Mouse (Mus musculus): ENCODE measurements around the gene Tgfbi.

Gene Tgfbi

DNA sequence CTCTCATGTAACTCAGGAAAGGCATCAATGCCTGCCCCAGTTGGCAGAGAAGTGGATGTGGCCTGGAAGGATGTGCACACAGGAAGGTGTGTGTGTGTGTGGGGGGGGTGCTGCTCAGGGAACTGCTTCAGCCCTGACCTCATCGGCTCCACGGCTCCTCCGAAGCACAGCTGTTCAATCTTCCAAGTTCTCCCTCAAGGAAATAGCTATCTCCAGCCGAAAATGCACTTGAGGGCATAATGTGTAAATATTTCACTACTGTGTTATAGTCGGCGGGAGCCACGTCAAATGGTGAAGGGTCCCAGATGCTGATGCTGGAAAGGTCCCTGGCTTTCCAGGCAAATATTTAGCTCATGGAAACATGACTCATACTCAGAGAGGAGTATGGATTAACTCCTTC is 25.6 kb downstream of the Tgfbi start:
- no peak for DNase-seq (ENCODE audit: low spot score)

DNA sequence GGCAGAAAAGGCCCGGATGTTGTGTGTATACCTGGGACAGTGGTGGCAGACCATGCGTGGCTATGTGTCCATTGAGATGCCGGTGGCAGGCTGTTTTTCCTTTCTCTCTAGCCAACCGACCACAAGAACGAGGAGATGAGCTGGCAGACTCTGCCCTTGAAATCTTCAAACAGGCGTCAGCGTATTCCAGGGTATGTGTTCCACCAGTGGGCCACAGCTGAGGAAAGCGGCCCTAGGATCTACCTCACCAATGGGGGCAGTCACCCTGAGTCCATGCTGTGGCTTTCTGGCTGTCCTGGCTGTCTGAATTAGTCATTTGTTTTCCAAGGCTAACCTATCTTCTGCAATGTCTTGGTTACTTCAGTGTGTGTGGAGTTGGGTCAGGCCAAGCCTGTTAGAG is 27.7 kb downstream of the Tgfbi start:
- DNase-seq (ENCODE audit: low spot score): no peak

DNA sequence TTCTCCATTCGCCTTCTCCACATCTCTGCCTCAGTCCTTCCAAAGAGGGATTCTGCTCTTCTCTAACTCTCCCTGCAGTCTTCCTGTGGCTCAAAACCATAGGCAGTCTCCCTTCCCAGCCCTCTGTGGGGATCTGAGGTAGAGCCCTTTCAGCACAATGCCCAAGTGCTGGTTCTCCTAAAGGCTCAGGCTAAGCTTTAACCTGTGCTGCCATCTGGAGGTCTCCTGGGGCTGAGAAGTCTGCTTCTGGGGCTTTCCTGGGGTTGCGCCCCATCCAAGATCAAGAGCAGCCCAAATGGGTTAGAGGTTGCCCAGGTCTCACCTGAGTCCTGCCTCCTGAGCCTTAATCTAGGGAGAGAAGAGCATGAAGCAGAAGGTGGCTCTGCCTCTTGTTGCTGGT is 32.4 kb downstream of the Tgfbi start:
- DNase-seq (ENCODE audit: low spot score): no peak

DNA sequence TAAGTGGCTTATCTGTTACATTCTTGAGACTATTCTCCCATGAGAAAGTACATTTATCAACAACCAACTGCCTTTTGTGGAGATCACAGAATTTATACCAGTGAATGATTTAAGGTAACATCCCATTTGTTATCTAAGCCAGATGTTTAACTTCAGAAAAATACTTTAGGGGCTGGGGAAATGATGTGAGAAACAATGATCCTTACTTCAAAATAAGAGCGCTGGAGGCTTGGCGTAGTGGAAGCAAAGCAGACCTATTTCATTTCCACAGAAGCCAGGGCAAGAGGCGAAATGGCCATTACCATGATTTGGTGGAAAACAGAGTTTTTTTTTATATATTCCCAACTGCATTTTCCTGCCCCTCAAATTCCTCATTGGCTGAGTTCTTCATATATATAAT is 34.7 kb downstream of the Tgfbi start:
- no peak for DNase-seq (ENCODE audit: low spot score)

DNA sequence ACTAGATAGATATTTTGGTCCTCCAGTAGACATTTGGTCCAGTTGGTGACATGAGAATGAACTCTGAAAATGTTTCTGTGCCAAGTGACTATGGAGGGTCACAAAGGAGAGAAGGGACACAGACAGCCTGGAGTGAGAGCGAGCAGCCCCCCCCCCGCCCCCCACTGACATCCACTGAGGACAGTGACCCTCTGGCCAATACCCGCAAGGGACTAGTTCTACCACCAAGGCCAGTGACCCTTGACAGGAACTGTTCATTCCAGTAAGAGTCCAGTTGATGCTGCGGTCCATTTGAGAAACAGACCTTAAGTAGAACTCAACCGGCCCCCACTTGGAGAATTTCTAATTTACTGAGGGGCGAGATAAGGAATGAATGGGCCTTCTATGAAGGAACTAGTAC is 36.4 kb downstream of the Tgfbi start:
- no peak for DNase-seq (ENCODE audit: low spot score)

DNA sequence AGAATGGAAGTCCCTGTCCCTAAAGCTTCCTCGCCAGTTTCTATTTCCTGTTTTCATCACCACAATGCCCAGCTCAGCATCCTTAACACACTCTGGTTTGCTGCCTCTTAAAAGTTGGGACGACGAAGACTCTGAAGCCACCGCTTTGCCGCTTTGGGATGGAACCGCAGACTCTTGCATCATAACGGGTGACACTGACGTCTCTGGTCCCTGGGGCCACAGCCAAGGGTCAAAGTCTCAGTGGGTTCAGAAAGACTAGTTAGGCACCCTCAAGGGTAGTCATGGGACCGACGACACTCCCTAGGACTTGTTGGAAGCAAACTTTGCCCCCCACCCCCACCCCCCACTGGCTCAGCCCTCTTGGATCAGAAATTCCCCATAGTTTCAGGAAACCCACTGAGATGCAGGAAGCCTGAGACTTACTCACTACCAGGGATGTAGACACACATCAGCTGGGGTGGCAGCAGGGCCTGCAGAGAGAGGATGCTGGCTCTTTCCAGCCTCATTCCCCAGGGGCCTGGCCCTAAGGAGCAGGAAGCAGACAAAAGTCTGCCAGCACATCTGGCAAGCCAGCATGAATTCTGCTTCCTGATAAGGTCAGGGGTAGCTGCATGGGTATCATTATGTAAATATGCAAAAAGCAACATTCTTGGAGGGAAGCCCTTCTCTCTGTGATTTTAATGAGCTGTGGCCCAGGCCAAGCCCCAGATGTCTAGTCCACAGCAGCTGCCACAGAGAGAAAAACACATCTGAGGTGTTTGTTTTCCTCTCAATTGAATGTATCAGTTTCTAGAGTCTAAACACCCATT is 38.5 kb downstream of the Tgfbi start:
- no peak for DNase-seq (ENCODE audit: low spot score)

DNA sequence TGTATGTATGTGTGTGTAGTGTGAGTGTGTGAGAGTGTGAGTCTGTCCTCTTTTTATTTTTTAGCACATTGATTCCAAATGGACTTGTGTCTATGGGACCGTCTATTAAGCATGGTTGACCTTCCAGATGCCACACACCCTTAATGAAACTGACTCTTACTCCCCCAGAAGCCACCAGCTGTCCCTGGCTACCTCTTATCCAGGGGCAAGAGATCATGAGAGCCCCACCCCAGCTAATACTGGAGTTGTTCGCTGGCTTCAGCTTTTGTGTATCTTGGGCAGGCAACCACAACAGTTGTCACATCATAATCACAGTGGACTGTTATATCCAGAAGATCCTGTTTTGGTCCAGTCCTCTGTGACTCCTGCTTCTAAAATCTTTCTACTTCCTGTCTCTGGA is 40.7 kb downstream of the Tgfbi start:
- no peak for DNase-seq (ENCODE audit: low spot score)

DNA sequence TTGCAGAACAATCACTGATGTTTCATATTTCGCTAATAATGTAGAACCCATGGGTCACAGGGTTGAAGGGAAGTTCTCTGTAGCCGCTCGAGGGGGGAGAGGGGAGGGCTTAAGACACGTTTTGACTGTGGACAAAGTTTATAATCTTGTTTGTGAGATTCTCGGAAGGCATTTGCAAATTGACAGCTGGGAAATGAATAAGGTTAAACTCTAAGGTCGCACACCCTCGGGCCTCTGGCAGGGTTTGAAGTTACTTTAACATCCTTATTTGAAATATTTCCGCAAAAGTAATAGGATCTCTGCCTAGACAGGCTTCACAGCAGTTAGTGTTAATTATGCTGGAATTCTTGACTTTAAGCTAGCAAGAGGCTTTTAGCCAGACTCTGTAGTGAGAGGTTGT is 43.1 kb downstream of the Tgfbi start:
- no peak for DNase-seq (ENCODE audit: low spot score)

DNA sequence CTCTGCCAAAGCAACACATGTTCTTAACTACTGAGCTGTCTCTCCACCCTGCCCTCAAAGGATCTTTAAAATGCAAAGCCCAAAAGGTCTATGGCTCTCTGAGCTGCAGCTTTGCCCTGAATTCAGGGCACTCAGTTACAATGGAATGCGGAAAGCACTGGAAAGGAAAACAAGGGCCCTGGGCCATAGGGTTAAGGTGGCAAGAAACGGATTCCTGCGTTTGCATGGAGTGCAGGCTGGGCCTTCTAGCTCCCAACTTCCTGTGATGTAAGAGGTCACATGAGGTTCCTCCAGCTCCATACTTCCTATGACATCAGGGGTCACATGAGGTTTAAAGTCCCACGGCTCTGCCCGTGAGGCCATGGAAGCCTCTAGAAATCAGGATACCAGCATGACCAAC is 44.9 kb downstream of the Tgfbi start:
- DNase-seq (ENCODE audit: low spot score): no peak

DNA sequence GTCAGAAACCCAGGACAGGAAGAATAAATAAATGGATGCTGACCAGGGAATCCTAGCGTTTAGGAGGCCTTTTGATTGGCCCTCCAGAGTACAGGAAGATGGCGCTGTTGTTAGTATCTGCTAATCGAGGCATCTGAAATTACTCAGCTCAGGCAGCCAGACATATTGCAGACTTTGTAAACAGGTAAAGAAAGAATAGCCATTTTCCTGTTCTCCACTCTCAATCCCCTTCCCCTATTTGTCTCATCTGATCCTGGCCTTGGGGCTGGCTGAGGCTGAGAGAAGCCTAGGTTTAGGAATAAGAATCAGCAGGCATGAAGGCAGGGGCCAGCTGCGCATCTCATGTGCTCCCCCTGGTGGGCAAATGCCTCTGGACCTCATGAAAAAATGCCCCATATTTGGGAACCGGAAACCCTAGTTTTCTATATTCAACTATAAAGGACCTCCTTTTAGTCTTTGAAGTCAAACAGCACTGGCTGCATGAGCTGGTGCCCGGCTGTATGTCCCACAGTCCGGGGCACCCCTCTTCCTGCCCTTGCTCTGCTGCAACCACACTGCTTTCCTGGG is 48.7 kb downstream of the Tgfbi start:
- peak; percentile 75 for DNase-seq (ENCODE audit: low spot score)

DNA sequence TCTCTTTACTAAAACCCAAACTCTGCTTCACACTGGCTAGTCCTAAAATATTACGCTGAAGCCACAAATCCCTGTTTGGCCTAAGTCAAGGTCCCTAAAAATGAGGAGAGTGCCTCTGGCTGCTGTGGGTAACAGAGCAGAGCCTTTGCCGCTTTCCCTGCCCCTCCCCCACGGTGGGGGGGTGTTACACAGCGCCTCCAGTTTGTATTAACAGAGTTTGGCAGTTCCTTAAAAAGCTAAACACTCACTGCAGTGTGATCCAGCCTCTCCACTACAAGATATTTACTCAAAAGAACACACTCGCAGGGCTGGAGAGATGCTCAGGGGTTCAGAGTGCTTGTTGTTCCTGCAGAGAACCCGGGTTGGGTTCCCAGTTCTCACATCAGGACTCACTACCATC is 49.6 kb downstream of the Tgfbi start:
- no peak for DNase-seq (ENCODE audit: low spot score)

DNA sequence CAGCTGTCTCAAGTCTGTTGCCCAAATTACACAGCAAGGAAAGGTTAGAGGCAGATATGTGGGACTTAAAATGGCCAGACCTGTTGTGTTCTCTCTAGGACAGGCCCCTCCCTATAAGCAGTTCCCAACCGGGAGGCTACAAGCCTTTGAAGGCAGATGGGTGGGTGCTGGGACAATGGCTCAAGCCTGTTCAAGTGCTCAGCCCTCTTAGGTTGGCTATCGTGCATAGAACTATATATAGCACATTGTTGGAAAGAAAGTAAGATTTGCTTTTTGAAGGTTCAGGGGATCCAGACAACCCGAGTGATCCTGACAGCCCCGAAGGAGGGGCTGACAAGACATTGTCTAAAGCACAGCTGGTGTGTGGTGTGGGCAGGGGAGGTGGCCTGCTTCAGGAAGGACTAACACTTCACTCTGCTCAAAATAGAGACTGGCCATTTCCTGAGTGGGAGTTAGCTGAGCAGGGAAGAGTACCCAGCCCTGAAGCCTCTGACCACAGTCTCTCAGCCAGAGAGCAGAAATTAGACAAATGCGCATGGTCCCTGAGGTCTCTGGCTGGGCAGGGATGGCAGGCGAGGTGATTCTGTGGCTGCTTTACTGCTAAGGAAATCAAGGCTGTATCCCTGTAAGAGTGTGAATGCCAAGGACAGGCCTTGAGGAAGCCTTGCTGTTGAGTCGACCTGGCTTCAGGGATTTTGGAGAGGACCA is 52.7 kb downstream of the Tgfbi start:
- DNase-seq (ENCODE audit: low spot score): no peak

DNA sequence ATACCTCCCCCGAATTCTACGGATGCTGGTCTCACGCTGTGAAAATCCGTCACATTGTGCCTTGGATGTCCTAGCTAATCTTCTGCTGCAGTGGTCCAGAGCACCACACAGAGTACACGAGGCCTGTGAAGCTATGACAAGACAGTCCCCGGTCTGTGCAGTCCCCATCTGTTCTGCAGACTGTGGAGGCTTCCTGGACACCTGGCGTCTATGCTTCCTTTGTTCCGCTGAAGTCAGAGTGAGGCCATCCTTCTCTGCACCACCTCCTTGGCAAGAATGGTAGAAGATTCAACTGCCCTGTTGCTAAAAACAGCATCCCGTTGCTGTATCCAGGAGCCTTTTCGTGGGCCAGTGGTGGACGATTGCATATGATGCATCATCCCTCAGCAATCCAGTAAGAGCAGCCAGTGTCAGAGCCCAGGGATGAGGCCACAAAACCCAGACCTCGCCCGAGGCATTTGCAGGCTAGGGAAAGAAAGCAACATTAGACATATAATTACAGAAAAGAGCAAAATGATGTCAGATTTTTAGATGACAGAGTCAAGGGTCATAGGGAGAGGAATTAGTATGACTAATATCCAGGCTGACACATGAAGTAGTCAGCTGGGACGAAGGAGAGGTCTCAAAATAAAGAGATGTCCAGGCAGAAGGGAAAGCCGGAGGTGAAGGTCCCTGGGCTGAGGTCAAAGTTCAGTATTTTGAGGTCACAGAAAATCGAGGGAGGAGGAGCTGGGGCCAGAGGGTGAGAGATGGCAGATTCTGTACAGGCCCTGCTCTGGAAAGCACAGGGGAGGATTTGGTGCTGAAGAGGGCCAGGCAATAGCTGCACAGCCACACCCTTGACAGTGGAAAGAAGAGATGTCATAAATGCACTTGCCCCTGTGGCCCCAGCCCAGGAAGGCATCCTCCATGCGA is 55.2 kb downstream of the Tgfbi start:
- DNase-seq (ENCODE audit: low spot score): no peak

DNA sequence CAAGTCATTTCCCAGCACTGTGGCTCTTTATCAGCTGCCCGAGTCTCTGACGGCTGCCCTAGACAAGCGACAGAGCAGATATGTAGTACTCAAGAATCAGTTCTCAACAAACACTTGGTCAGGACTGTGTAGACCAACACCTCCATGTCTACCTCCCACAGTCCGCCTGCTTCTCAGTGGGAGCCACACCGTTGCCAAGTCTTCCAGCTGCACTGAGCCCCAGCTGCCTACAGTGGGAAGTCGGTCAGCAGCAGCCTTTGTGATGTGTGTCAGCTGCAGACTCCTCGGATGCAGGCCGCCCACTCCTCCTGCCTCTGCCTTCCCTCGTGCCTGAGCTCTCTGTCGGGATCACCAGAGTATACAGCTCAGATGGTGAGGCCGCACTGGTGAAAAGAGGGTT is 61.9 kb downstream of the Tgfbi start:
- no peak for DNase-seq (ENCODE audit: low spot score)

DNA sequence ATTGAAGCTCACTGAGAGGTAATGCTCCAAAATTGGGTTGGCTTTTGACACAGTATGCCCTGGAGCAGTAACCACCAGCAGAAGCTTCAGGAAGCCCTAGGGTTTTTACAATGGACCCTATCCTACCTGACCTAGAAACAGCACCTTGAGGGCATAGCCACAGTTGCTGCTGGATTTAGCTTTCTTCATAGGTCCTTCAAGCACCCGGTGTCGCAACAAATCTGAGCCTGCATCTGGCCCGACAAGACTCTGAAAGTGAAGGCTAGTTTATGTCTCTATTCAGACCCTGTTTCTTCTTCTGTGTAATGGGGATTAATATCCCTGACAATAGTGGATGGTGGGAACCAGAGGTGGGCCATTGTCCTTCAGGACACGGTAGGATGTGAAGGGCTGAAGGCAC is 68.4 kb downstream of the Tgfbi start:
- no peak for DNase-seq (ENCODE audit: low spot score)

DNA sequence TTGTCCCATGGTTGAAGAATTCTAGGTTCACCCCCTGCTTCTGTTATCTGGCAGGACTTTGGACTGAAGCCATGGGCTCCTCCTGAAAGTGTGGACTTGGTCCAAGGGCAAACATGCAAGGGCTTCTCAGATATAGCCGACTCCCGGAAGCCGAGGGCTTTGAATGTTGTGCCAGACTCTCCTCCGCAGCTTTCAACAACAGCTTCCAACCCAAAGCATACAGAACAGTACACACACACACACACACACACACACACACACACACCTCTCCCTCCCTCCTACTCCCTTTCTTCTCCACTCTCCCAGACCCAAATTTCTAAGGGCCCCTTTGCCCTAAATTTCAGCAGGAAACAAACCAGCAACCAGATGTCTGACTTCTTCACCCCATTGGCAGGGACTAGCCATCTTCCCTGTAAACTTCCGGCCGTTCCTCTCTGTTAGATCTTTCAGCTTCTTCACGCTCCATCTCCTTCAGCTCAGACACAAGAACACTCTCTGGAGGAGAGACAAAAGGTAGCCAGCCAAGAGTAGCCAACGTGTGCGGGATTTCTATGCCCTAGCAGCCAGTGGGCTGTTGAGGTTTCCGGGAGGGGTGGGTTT is 69.0 kb downstream of the Tgfbi start:
- DNase-seq (ENCODE audit: low spot score): peak; percentile 75

DNA sequence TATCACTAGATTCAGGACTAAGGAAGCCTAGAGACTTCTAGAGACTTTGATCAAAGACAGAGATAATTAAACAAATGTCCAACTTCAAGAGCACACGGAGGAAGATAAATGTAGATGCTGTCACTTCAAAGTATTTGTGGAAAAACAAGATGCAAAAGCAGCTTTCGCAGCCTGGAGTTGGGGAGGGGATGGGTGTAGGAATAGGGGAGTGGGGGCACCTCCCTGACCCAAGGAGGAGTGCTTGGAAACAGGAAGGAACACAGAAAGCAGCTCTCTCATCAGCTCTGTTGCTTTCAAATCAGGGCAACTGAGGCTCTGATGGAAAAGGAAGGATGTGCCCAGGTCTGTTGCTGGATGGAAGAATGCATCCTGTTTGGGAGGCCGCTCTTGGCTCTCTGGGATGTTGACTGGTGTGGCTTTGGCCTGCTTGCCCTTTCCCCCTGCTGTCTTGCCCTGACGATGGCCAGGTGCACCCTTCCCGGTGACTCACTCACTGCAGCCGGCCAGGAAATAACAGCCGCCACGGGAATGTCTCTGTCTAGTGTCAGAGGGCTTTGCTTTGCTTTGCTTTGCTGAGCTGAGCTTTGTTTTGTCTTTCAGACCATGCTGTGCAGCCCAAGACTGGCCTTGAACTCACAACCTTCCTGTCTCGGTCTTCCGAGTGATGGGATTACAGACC is 69.6 kb downstream of the Tgfbi start:
- no peak for DNase-seq (ENCODE audit: low spot score)

DNA sequence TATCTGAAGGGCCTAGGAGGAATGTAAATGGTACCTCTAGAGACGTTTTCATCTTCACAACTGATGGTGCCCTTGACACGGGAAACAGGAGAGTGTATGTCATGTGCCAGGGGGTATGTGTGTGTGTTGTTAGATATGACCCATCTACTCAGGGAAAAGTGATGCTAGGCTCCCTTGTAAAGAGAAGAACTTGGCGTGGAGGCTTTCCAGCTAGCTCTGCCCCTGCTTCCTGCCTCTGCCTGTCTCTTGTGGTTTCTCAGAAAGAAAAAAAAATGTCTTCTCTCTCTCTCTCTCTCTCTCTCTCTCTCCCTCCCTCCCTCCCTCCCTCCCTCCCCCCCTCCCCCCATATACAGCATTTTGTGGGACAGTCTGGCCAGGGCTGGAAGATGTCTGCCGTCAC is 72.6 kb downstream of the Tgfbi start:
- no peak for DNase-seq (ENCODE audit: low spot score)

DNA sequence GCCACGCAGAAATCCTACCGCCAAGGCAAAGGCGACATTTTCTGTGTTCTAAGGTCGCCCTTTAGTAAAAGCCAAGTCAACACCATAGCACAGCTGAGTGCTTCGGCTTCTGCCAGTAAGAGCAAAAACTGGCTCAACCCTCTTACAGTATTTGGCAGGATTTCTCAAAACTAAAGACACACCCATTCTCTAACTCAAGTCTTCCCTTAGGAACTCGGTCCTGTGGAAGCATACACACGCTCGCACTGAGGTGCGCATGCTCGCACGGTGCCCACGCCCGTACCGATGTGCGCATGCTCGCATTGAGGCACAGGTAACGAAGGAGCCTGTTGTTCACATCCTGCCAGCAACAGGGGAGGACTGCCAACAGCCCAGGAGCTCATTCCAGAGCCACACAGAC is 73.0 kb downstream of the Tgfbi start:
- DNase-seq (ENCODE audit: low spot score): peak; percentile 57

DNA sequence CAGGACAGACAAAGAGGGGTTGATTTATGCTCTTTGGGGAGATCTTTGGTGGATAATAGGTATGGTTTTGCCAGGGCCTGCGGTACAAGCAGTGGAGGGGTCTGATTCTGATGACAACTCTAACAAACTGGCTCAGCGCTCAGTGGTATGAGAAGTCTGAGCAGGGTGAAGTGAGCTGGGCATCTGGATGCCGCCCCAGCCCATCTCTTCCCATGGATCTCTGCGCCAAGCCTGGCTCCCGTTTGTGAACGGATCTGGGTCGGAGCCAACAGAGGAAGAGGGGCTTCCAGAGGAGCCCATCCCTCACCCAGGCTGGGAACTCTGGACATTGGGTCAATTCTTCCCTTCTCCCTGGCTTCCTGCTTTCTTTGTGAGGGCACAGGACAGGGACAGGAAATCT is 74.0 kb downstream of the Tgfbi start:
- DNase-seq (ENCODE audit: low spot score): no peak
